Mouse (Mus musculus) heart, postnatal 36 days (tissue): ENCODE measurements around the gene Prrx2. TPM values are rescaled to one million over a fixed set of nuclear protein-coding genes. Genes with fewer than 3 reads are reported as not detected.
"Not testable (repeated sequence)": the region's sequence is repeated elsewhere in the genome, so short reads cannot be mapped to it uniquely, and the experiment has no call there.

Source experiments
- DNase-seq, 2 experiments: peaks; one replicate each; pipeline ENCODE4 v3.0.0; 2021 to 2022
- intact Hi-C: fragments of 180-260 bp; cut with DNase I; formaldehyde crosslinking; loops from one replicate; pipeline ENCODE4 v1.15.1; 2025
- total RNA-seq, 2 experiments: library from RNA; stranded (reverse); gene quantifications; 2 replicates each; pipeline ENCODE4 v1.2.3; 2021

Prrx2 gene
- total RNA-seq, 2 experiments from 2014 or later, result 0.41 to 1.1 TPM

- intact Hi-C loops, result loop anchor here (5.0 kb wide), 1 partner anchor 102 kb away; no protein-coding TSS in a partner anchor
- DNase-seq, result peak; percentile 70 to 78
Measured at GRCm38 (mm10) chr2:30929483-30930045, 94.8 kb downstream of the Prrx2 start, which contains the start of gene Ptges. Ptges (minus strand) TSS chr2:30929863.

GRCm38 (mm10) chr2:30930846-30931245 is 96.1 kb downstream of the Prrx2 start:
- intact Hi-C loops, result loop anchor here (5.0 kb wide), 1 partner anchor 104 kb away; no protein-coding TSS in a partner anchor
- DNase-seq, result not testable (repeated sequence)

Other genes starting within 250 kb of the Prrx2 start
- gene Cstad, start 239.9 kb upstream of the Prrx2 start, total RNA-seq, result 1 to 10 TPM; 1.5 to 2.3 TPM
- gene 1700001O22Rik, start 31.3 kb upstream of the Prrx2 start, total RNA-seq, result under 1 TPM; 0.67 to 0.76 TPM
- 10 to 100 TPM; 23.4 to 27.8 TPM for gene Ntmt1, start 27.1 kb upstream of the Prrx2 start, total RNA-seq
- gene Asb6, start 4.6 kb upstream of the Prrx2 start, total RNA-seq, result 1 to 10 TPM; 7.3 to 8.1 TPM
- 1 to 10 TPM; 1.7 to 1.9 TPM for gene Ptges, start 94.9 kb downstream of the Prrx2 start, total RNA-seq
- 10 to 100 TPM; 25.3 to 29.3 TPM for gene Tor1b, start 118.0 kb downstream of the Prrx2 start, total RNA-seq
- gene Tor1a, start 133.0 kb downstream of the Prrx2 start, total RNA-seq, result 10 to 100 TPM; 11.0 to 12.5 TPM
- gene BC005624, start 147.2 kb downstream of the Prrx2 start, total RNA-seq, result 10 to 100 TPM; 19.6 to 22.5 TPM
- gene Usp20, start 147.3 kb downstream of the Prrx2 start, total RNA-seq, result 10 to 100 TPM; 50.6 to 53.1 TPM